Mouse (Mus musculus) spleen, postnatal 14 days (tissue): ENCODE data around the gene Isoc2b.
A peak's percentile ranks its signal among the peaks of the same experiment; 100 is the strongest.
"Not testable (repeated sequence)": the region's sequence is repeated elsewhere in the genome, so short reads cannot be mapped to it uniquely, and the experiment has no call there.

ENCODE experiments used
- DNase-seq, 2 experiments: peaks; one replicate each; pipeline ENCODE4 v3.0.0; 2021 to 2022; ENCODE audit warnings: low spot score in 2 of 2

The Isoc2b gene

GRCm38 (mm10) chr7:4835631-4836327 lies 34.3 kb downstream of the Isoc2b start:
- DNase-seq = no peak

- no peak for DNase-seq
Measured at GRCm38 (mm10) chr7:4830476-4830875, 39.6 kb downstream of the Isoc2b start.

GRCm38 (mm10) chr7:4825365-4825764 lies 44.7 kb downstream of the Isoc2b start:
- no peak for DNase-seq

GRCm38 (mm10) chr7:4822162-4822907 lies 47.7 kb downstream of the Isoc2b start:
- DNase-seq = no peak

GRCm38 (mm10) chr7:4821690-4822089 lies 48.4 kb downstream of the Isoc2b start:
- no peak for DNase-seq

- not testable (repeated sequence) for DNase-seq
Measured at GRCm38 (mm10) chr7:4820925-4821324, 49.1 kb downstream of the Isoc2b start.

GRCm38 (mm10) chr7:4816559-4816958 lies 53.5 kb downstream of the Isoc2b start:
- no peak for DNase-seq

GRCm38 (mm10) chr7:4813105-4813791 lies 56.8 kb downstream of the Isoc2b start:
- no peak for DNase-seq

GRCm38 (mm10) chr7:4812303-4813104 lies 57.6 kb downstream of the Isoc2b start, which contains the start of gene Ube2s:
Gene Ube2s (minus strand): TSS chr7:4812590.
- peak; percentile 97 to 99 for DNase-seq

- DNase-seq = peak; percentile 17 to 26
Measured at GRCm38 (mm10) chr7:4811842-4812302, 58.2 kb downstream of the Isoc2b start.

GRCm38 (mm10) chr7:4811131-4811530 lies 58.9 kb downstream of the Isoc2b start:
- not testable (repeated sequence) for DNase-seq

GRCm38 (mm10) chr7:4806716-4807115 lies 63.3 kb downstream of the Isoc2b start:
- DNase-seq = peak in 1 of 2 experiments; percentile 38

GRCm38 (mm10) chr7:4802247-4802646 lies 67.8 kb downstream of the Isoc2b start:
- DNase-seq = no peak

GRCm38 (mm10) chr7:4795767-4796433 lies 74.2 kb downstream of the Isoc2b start:
- DNase-seq = no peak
